Mouse (Mus musculus) spleen, adult 12 weeks (tissue): ENCODE results near the gene Ddx25.

Experiments used
- DNase-seq: peaks from one replicate; pipeline ENCODE4 v3.0.0; 2022; ENCODE audit warnings: low spot score

Gene Ddx25

GRCm38 (mm10) chr9:35541488-35541887 is 16.8 kb downstream of the Ddx25 start:
- DNase-seq = peak; percentile 54

- no peak for DNase-seq
These were observed 17.3 kb downstream of the Ddx25 start for GRCm38 (mm10) chr9:35541024-35541423.

GRCm38 (mm10) chr9:35539001-35539750 is 19.2 kb downstream of the Ddx25 start:
- DNase-seq = no peak

GRCm38 (mm10) chr9:35535876-35536275 is 22.5 kb downstream of the Ddx25 start:
- DNase-seq = no peak

- DNase-seq = peak; percentile 19
These were observed 23.2 kb downstream of the Ddx25 start for GRCm38 (mm10) chr9:35535110-35535509.

GRCm38 (mm10) chr9:35533266-35533665 is 25.1 kb downstream of the Ddx25 start:
- no peak for DNase-seq

- DNase-seq = no peak
These were observed 28.5 kb downstream of the Ddx25 start for GRCm38 (mm10) chr9:35529796-35530195.

- DNase-seq = no peak
These were observed 29.2 kb downstream of the Ddx25 start for GRCm38 (mm10) chr9:35529141-35529540.

- DNase-seq = no peak
These were observed 34.4 kb downstream of the Ddx25 start for GRCm38 (mm10) chr9:35523941-35524411.

GRCm38 (mm10) chr9:35523541-35523940 is 34.8 kb downstream of the Ddx25 start:
- no peak for DNase-seq

- DNase-seq = no peak
These were observed 35.4 kb downstream of the Ddx25 start for GRCm38 (mm10) chr9:35522821-35523515.

- DNase-seq = no peak
These were observed 36.1 kb downstream of the Ddx25 start for GRCm38 (mm10) chr9:35522241-35522640.

GRCm38 (mm10) chr9:35520631-35521348 is 37.5 kb downstream of the Ddx25 start:
- no peak for DNase-seq

GRCm38 (mm10) chr9:35518169-35518568 is 40.2 kb downstream of the Ddx25 start, which contains the start of gene Gm1113:
TSS of gene Gm1113 (minus strand) at chr9:35518269.
- DNase-seq = no peak

- DNase-seq = no peak
These were observed 41.6 kb downstream of the Ddx25 start for GRCm38 (mm10) chr9:35516711-35517110.

GRCm38 (mm10) chr9:35516182-35516581 is 42.1 kb downstream of the Ddx25 start:
- DNase-seq = no peak

GRCm38 (mm10) chr9:35513900-35514299 is 44.4 kb downstream of the Ddx25 start:
- no peak for DNase-seq

- no peak for DNase-seq
These were observed 50.1 kb downstream of the Ddx25 start for GRCm38 (mm10) chr9:35508234-35508633.

GRCm38 (mm10) chr9:35502361-35503000 is 55.8 kb downstream of the Ddx25 start:
- no peak for DNase-seq

- DNase-seq = no peak
These were observed 58.4 kb downstream of the Ddx25 start for GRCm38 (mm10) chr9:35499946-35500345.

- no peak for DNase-seq
These were observed 62.9 kb downstream of the Ddx25 start for GRCm38 (mm10) chr9:35495471-35495870.

- no peak for DNase-seq
These were observed 63.4 kb downstream of the Ddx25 start for GRCm38 (mm10) chr9:35494937-35495336.
